Mouse (Mus musculus): ENCODE measurements around the gene Btbd35f11.
"Not testable (repeated sequence)": the region's sequence is repeated elsewhere in the genome, so short reads cannot be mapped to it uniquely, and the experiment has no call there.

Gene Btbd35f11

GRCm38 (mm10) chrX:3443590-3443989 lies at the start of gene Btbd35f11:
Gene Btbd35f11, minus strand, starts transcription at chrX:3443690.
- not testable (repeated sequence) for DNase-seq (ENCODE audit: low spot score in 2 of 2)

- DNase-seq (ENCODE audit: low spot score in 2 of 2), result not testable (repeated sequence)
Observed at GRCm38 (mm10) chrX:3409946-3410345, 33.5 kb downstream of the Btbd35f11 start.
